Mouse (Mus musculus) frontal cortex, adult 2 months (tissue): Measurements from ENCODE around the gene Cdk20. TPM values are rescaled to one million over a fixed set of nuclear protein-coding genes. Genes with fewer than 3 reads are reported as not detected.
A peak's percentile ranks its signal among the peaks of the same experiment; 100 is the strongest.

Source experiments
- DNase-seq, 2 experiments: peaks; one replicate each; pipeline ENCODE4 v3.0.0; 2022; ENCODE audit warnings: low spot score in 1 of 2; ENCODE audit errors: extremely low spot score in 1 of 2
- polyA plus RNA-seq: library from polyadenylated mRNA; depleted of rRNA; stranded (reverse); fragments of >200 nt; gene quantifications from 2 replicates; pipeline ENCODE4 v1.2.3, GENCODE M21; 2012; rRNA removed

Gene Cdk20
- 16.5 and 16.9 TPM in 2 replicates for polyA plus RNA-seq

DNA sequence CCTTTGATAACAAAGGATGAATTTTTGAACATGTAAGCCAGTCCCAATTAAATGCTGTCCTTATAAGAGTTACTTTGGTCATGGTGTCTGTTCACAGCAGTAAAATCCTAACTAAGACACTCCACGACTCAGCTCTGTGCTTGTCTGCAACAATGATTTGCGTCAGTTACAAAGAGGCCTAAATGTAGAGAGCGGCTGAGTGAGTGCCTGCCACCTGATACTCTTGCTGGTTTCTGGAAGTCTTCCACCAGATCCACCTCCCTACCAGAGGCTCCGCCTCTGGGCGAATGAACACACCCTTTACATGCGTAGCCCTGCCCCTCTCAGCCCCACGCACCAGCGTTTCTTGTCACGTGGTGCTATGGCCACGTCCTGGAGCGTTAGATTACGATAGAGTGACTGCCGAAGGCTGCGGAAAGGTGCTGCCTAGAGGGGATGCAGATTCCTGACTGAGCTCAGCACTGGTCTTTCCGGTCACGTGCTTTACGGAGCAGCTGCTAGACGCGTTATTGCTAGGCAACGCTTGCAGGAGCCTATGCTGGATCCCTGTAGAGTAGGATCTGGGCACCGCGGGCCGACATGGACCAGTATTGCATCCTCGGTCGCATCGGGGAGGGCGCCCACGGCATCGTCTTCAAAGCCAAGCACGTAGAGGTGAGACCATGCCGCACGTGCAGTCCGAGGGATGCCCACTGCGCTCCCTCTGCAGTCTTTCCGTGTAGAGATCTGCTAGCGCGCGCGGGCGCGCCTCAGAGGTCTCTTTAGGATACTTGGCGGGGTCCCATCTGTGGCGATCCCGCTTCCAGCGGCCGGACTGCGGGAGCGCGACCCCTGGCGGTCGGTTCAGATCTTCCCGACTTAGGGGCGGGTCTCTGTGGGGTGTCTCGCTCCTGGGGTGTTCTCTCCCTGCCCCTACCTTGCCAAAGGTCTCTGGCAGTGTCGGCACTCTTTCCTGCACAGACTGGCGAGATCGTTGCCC is at the start of gene Cdk20:
Cdk20 (plus strand) TSS at position 298 of the 979 bp plus-strand sequence.
- DNase-seq, result peak; percentile 95 to 96

GRCm38 (mm10) chr13:64384937-64385336 is 47.2 kb upstream of the Cdk20 start:
- no peak for DNase-seq

DNA sequence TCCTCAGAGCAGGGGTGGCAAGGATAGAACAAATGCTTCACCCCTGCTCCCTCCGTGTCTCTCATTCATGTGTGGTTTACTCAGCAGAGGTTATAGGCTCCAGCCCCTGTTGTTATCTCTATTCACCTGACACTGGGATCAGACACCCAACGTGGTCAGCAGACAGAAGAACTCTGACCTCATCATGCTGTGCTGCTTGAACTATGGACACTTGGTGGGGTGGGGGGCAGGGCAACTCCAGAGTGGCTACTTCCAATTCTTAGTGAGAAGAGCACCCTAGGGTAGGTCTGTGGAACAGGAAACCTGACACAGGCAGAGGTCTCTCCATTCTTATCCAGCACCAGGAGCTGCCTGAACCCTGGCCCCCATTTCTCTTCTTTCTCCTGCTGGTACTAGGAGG is 46.1 kb upstream of the Cdk20 start:
- DNase-seq, result no peak

GRCm38 (mm10) chr13:64388415-64388814 is 43.7 kb upstream of the Cdk20 start:
- DNase-seq, result no peak

GRCm38 (mm10) chr13:64396979-64397378 is 35.1 kb upstream of the Cdk20 start:
- DNase-seq, result no peak

DNA sequence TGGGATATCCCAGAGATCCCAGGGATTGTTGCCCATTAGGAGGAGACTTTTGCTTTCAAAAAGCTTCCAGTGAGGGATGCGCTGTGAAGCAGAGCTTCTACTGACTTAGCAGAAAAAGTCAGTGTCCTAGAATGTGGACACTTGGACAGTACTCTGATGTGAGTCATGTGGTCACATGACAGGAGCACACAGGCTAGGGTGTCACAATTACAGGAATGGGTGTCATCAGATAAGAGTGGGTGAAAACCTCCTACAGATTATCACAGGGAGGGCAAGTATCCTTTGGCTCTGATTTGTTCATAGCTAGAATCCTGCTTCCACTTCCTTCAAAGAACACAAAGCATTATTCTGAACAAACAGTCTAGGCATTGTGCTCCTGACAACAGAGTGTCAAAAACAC is 34.0 kb upstream of the Cdk20 start:
- no peak for DNase-seq

DNA sequence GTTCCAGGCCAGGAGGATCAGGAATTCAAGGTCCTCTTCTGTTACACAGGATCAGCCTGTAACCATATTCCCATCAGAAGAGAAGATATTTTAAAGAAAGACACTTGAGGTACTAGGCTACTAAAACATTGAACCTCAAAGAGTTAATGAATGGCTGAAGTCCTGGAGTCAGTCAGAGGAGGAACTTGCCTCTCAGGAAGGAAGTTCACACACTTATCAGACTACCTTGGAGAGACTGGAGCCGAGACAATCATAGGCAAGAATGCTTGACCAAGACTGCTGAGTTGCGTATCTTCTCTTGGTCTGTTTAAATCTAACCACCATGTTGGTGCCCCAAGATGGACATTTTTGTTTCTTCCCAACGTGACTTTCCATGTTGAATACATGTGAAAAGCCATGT is 32.2 kb upstream of the Cdk20 start:
- DNase-seq, result no peak

- no peak for DNase-seq
These were observed 31.2 kb upstream of the Cdk20 start for GRCm38 (mm10) chr13:64400801-64401361.

GRCm38 (mm10) chr13:64402006-64402405 is 30.1 kb upstream of the Cdk20 start:
- DNase-seq, result no peak

GRCm38 (mm10) chr13:64402504-64402949 is 29.6 kb upstream of the Cdk20 start:
- no peak for DNase-seq

DNA sequence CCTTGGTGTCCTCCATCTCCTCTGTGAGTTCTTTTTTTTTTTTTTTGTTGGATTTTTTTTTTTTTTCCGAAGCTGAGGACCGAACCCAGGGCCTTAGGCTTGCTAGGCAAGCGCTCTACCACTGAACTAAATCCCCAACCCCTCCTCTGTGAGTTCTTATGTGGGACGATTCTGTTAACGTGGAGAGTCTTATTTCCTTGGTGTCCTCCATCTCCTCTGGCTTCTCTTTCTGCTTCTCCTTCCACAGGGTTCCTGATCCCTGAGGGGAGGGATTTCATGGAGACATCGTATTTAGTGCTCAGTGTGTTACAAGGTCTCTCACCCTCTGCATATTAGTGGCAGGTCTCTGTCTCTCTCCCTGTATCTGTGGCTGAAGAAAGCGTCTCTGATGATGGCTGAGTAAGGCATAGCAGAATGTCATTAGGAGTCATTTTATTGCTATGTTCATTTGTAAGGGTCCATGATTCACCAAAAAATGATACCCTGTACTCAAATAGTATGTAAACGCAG is 29.1 kb upstream of the Cdk20 start:
- DNase-seq, result no peak

GRCm38 (mm10) chr13:64403519-64403918 is 28.6 kb upstream of the Cdk20 start:
- no peak for DNase-seq

DNA sequence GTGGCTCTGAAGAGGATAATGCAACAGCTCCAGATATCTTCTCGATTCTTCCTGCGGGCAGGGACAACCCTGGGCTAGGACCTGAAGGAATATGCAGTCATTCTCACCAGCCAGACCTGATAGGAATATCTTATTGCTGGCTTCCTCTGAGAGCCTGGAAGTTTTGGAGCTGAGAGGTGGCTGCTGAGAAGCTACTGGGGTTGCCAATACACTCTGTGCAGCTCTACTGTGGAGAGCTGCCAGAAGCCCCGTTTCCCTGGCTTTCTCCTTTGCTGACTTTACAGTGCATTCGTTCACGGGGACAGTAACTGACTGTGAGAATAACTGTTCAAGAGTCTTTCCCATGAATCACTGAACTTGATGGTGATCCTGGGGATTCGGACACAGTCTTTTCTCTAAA is 26.6 kb upstream of the Cdk20 start:
- no peak for DNase-seq

GRCm38 (mm10) chr13:64407992-64408391 is 24.1 kb upstream of the Cdk20 start:
- DNase-seq, result no peak

DNA sequence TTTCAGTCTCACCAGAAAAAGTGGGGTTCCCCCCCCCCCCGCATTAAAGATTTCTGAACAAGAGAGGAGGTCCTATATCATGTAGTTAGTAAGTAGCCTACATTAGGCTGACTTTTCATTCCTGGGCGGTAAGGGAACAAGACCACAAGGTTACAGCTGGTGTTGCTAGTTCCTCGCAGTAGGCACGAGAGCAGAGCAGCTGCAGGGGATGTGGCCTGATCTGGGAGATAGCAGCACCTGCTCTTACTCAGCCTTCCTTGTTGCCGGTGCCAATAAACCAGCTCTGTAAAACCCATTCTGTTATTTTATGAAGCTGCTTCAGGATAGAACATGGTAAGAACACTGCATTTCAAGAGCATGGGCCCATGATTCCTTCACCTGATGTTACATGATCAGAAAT is 21.5 kb upstream of the Cdk20 start:
- no peak for DNase-seq

DNA sequence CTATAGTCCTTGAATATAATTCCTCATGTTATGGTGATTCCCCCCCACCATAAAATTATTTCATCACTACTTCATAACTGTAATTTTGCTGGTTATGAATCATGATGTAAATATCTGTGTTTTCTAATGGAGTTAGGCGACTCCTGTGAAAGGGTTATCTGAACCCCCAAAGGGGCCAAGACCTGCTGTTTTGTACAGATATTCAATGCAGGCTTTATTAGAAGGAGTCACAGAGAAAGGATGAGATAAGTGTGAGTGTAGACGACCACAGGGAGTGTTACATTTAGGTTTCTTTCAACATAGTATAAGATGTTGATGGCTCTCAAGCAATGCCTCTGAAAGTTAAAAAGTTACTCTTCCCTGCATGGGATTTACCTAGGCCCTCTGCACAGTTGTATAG is 20.8 kb upstream of the Cdk20 start:
- no peak for DNase-seq

- no peak for DNase-seq
These were observed 19.3 kb upstream of the Cdk20 start for GRCm38 (mm10) chr13:64412752-64413257.

DNA sequence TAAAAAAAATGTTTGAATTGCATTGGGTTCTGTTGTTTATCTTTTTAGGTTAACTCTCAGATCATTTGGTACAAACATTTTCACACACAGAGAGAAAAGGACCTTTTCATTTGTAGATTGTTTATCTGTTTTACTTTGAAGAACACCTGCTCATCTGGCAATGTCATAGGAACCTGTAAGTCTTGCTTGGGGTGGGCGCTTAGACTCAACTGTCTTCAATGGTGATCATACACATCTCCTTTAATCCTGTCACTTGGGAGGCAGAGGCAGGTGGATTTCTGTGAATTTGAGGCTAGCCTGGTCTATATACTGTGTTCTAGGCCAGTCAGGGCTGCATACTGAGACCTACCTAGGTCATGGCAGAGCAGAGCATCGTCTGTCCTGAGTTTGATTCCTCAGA is 16.5 kb upstream of the Cdk20 start:
- no peak for DNase-seq

GRCm38 (mm10) chr13:64416955-64417601 is 15.0 kb upstream of the Cdk20 start:
- no peak for DNase-seq

GRCm38 (mm10) chr13:64420847-64421246 is 11.3 kb upstream of the Cdk20 start:
- no peak for DNase-seq

GRCm38 (mm10) chr13:64421386-64421785 is 10.7 kb upstream of the Cdk20 start:
- DNase-seq, result no peak
